Mouse (Mus musculus): ENCODE data around the gene Acsm1.

- no peak for TF ChIP-seq POLR2A (IDR thresholded peaks at IDR 0.05; ENCODE audit: insufficient read length, low read depth)
- TF ChIP-seq E2F4 (IDR thresholded peaks at IDR 0.05; ENCODE audit: insufficient read depth): no peak
- no peak for TF ChIP-seq MYOD1 (IDR thresholded peaks at IDR 0.05; ENCODE audit: control insufficient read depth in 1 of 3, insufficient read length in 2 of 3, low read depth in 2 of 3)
- TF ChIP-seq TCF3 (IDR thresholded peaks at IDR 0.05; ENCODE audit: insufficient read length, low read depth): no peak
- no peak for TF ChIP-seq MYOG (IDR thresholded peaks at IDR 0.05; ENCODE audit: control insufficient read depth in 1 of 3, insufficient read depth in 1 of 3, insufficient read length in 2 of 3, low read depth in 2 of 3)
- TF ChIP-seq USF1 (IDR thresholded peaks at IDR 0.05; ENCODE audit: low read depth): no peak
- no peak for TF ChIP-seq TCF12 (IDR thresholded peaks at IDR 0.05; ENCODE audit: insufficient read depth, poor library complexity, severe bottlenecking)
- no peak for TF ChIP-seq POLR2AphosphoS2 (IDR thresholded peaks at IDR 0.05; ENCODE audit: insufficient read length, low read depth)
- no peak for TF ChIP-seq SRF (IDR thresholded peaks at IDR 0.05; ENCODE audit: control insufficient read depth, insufficient read length, low read depth)
These were observed 35.5 kb downstream of the Acsm1 start for GRCm38 (mm10) chr7:119642307-119642706.
